Comparison of ENCODE assay signal across 17 mouse cellular contexts in the genomic region with DNA sequence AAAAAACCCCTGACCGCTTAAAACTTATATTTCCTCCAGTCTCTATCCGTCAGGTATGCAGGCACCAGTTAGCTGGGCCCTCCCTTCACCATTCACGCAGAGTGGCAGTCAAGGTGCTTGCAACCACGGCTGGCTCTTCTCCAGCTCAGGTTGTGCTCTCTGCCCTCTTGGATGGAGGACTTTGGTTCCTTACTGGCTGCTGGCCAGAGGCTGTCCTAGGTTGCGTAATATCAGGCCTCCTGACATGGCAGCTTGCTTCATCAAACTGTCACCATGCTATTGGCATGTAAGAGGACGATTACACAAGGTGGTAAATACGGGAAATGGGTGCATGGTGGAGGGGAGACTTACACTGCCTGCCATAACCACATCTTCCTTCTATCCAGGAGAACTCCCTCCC. TPM values are rescaled to one million over a fixed set of nuclear protein-coding genes. Genes with fewer than 3 reads are reported as not detected.
A peak's percentile ranks its signal among the peaks of the same experiment; 100 is the strongest.
DNase-seq lines count a peak whose midpoint lies in the region; ATAC-seq lines count a peak whose summit lies in the region.
"Had no signal": no experiment of that assay in that cellular context is flagged by ENCODE, and none has a peak within 500 bp of the region (broad histone marks: within the 10 kb centered on the region; RNA-seq: fewer than 3 reads in every experiment).

No protein-coding gene starts in this region.

- no peaks in the 10 kb centered on the region for H3K4me1 ChIP-seq in intestine, embryonic 16.5 days (ENCODE audit: control insufficient read depth, insufficient read depth, low read length)
- no peaks in the 10 kb centered on the region for H3K4me1 ChIP-seq in intestine, embryonic 15.5 days (replicated peaks)
- H3K4me1 ChIP-seq in liver, embryonic 13.5 days (replicated peaks): no peaks in the 10 kb centered on the region
- H3K4me1 ChIP-seq in megakaryocyte, embryonic 14.5 days: no peaks in the 10 kb centered on the region
- no peaks in the 10 kb centered on the region for H3K4me1 ChIP-seq in heart, embryonic 12.5 days (replicated peaks)
- H3K4me1 ChIP-seq in hindbrain, embryonic 11.5 days (replicated peaks; ENCODE audit: control insufficient read depth, insufficient read depth, low read length): no peaks in the 10 kb centered on the region
- H3K4me1 ChIP-seq: embryonic facial prominence, embryonic 12.5 days; forebrain, embryonic 15.5 days; limb, embryonic 10.5 days had no signal

- no peak overlapping the region for H3K9ac ChIP-seq in intestine, embryonic 16.5 days (ENCODE audit: low read depth, low read length)
- no peak overlapping the region for H3K9ac ChIP-seq in intestine, embryonic 15.5 days
- no peak overlapping the region for H3K9ac ChIP-seq in liver, embryonic 13.5 days
- no peak overlapping the region for H3K9ac ChIP-seq in heart, embryonic 12.5 days
- H3K9ac ChIP-seq in hindbrain, embryonic 11.5 days (ENCODE audit: low read depth, low read length): no peak overlapping the region
- H3K9ac ChIP-seq: embryonic facial prominence, embryonic 12.5 days; forebrain, embryonic 15.5 days had no signal

- no peaks in the 10 kb centered on the region for H3K9me3 ChIP-seq in intestine, embryonic 16.5 days (ENCODE audit: control insufficient read depth, low read length)
- no peaks in the 10 kb centered on the region for H3K9me3 ChIP-seq in intestine, embryonic 15.5 days
- no peaks in the 10 kb centered on the region for H3K9me3 ChIP-seq in liver, embryonic 13.5 days (replicated peaks)
- peaks cover 7% of the 10 kb centered on the region; the same call in 1 of the 2 replicates for H3K9me3 ChIP-seq in megakaryocyte, embryonic 14.5 days
- H3K9me3 ChIP-seq in heart, embryonic 12.5 days (replicated peaks): peaks cover 12% of the 10 kb centered on the region
- no peaks in the 10 kb centered on the region for H3K9me3 ChIP-seq in hindbrain, embryonic 11.5 days (ENCODE audit: control insufficient read depth, low read length)
- H3K9me3 ChIP-seq: embryonic facial prominence, embryonic 12.5 days; forebrain, embryonic 15.5 days; limb, embryonic 10.5 days had no signal

- ATAC-seq in intestine, embryonic 16.5 days: peak; percentile 71
- ATAC-seq in intestine, embryonic 15.5 days: no peak
- peak; percentile 23; the same call in 1 of the 2 replicates for ATAC-seq in liver, embryonic 13.5 days (ENCODE audit: low read depth)
- no peak for ATAC-seq in heart, embryonic 12.5 days (ENCODE audit: insufficient number of reproducible peaks, low FRiP score)
- no peak for ATAC-seq in hindbrain, embryonic 11.5 days (ENCODE audit: low FRiP score)
- ATAC-seq: forebrain, embryonic 15.5 days had no signal

- DNase-seq in adrenal gland, postnatal 36 days: peak; percentile 20 to 40
- DNase-seq in liver, embryonic 13.5 days: no peak
- DNase-seq in embryo, embryonic 10.5 days (ENCODE audit: low spot score): no peak
- DNase-seq in hindbrain, embryonic 11.5 days (ENCODE audit: low spot score): no peak
- DNase-seq: B cell, adult 2 months; cerebellum, adult 2 months; heart, adult 2 months; heart, postnatal 4 days had no signal

- no peaks in the 10 kb centered on the region for H3K36me3 ChIP-seq in intestine, embryonic 16.5 days (ENCODE audit: control insufficient read depth, insufficient read depth, low read length)
- no peaks in the 10 kb centered on the region for H3K36me3 ChIP-seq in intestine, embryonic 15.5 days
- H3K36me3 ChIP-seq in liver, embryonic 13.5 days: no peaks in the 10 kb centered on the region
- H3K36me3 ChIP-seq in megakaryocyte, embryonic 14.5 days (replicated peaks; ENCODE audit: low read length): no peaks in the 10 kb centered on the region
- no peaks in the 10 kb centered on the region for H3K36me3 ChIP-seq in heart, embryonic 12.5 days
- H3K36me3 ChIP-seq in hindbrain, embryonic 11.5 days (ENCODE audit: control insufficient read depth, insufficient read depth, low read length): no peaks in the 10 kb centered on the region
- H3K36me3 ChIP-seq: embryonic facial prominence, embryonic 12.5 days; forebrain, embryonic 15.5 days; limb, embryonic 10.5 days had no signal

- H3K4me2 ChIP-seq in intestine, embryonic 16.5 days (ENCODE audit: low read depth, low read length): no peak overlapping the region
- no peak overlapping the region for H3K4me2 ChIP-seq in intestine, embryonic 15.5 days (replicated peaks)
- no peak overlapping the region for H3K4me2 ChIP-seq in liver, embryonic 13.5 days
- no peak overlapping the region for H3K4me2 ChIP-seq in heart, embryonic 12.5 days
- H3K4me2 ChIP-seq in hindbrain, embryonic 11.5 days (replicated peaks; ENCODE audit: low read depth, low read length): no peak overlapping the region
- H3K4me2 ChIP-seq: embryonic facial prominence, embryonic 12.5 days; forebrain, embryonic 15.5 days had no signal

- 82% methylated on average over 7 of the region's 7 CpGs for WGBS in intestine, embryonic 16.5 days
- WGBS in intestine, embryonic 15.5 days: 88% methylated on average over 7 of the region's 7 CpGs
- 66% methylated on average over 7 of the region's 7 CpGs for WGBS in liver, embryonic 13.5 days (ENCODE audit: insufficient replicate concordance)
- WGBS in heart, embryonic 12.5 days: 88% methylated on average over 7 of the region's 7 CpGs
- WGBS in hindbrain, embryonic 11.5 days: 93% methylated on average over 7 of the region's 7 CpGs

- no peaks in the 10 kb centered on the region for H3K27me3 ChIP-seq in intestine, embryonic 16.5 days (replicated peaks; ENCODE audit: control insufficient read depth, insufficient read depth, low read length)
- no peaks in the 10 kb centered on the region for H3K27me3 ChIP-seq in intestine, embryonic 15.5 days (replicated peaks)
- no peaks in the 10 kb centered on the region for H3K27me3 ChIP-seq in liver, embryonic 13.5 days
- H3K27me3 ChIP-seq in megakaryocyte, embryonic 14.5 days (replicated peaks): peaks cover 6% of the 10 kb centered on the region
- no peaks in the 10 kb centered on the region for H3K27me3 ChIP-seq in heart, embryonic 12.5 days (replicated peaks)
- H3K27me3 ChIP-seq in hindbrain, embryonic 11.5 days (ENCODE audit: control insufficient read depth, insufficient read depth, low read length): no peaks in the 10 kb centered on the region
- H3K27me3 ChIP-seq: embryonic facial prominence, embryonic 12.5 days; forebrain, embryonic 15.5 days had no signal

- H3K27ac ChIP-seq in intestine, embryonic 16.5 days (ENCODE audit: low read length): no peak overlapping the region
- H3K27ac ChIP-seq in intestine, embryonic 15.5 days: no peak overlapping the region
- H3K27ac ChIP-seq in liver, embryonic 13.5 days: no peak overlapping the region
- no peak overlapping the region for H3K27ac ChIP-seq in heart, embryonic 12.5 days (ENCODE audit: poor library complexity, severe bottlenecking)
- H3K27ac ChIP-seq in hindbrain, embryonic 11.5 days (ENCODE audit: low read depth, low read length): no peak overlapping the region
- H3K27ac ChIP-seq: embryonic facial prominence, embryonic 12.5 days; forebrain, embryonic 15.5 days; heart, adult 2 months; layer of hippocampus, adult 2 months; limb, embryonic 10.5 days had no signal

- H3K4me3 ChIP-seq in intestine, embryonic 16.5 days (ENCODE audit: low read length): no peak overlapping the region
- no peak overlapping the region for H3K4me3 ChIP-seq in intestine, embryonic 15.5 days (replicated peaks)
- no peak overlapping the region for H3K4me3 ChIP-seq in liver, embryonic 13.5 days (replicated peaks)
- peak overlapping the region; percentile 3 for H3K4me3 ChIP-seq in megakaryocyte, embryonic 14.5 days (replicated peaks)
- no peak overlapping the region for H3K4me3 ChIP-seq in heart, embryonic 12.5 days
- H3K4me3 ChIP-seq in hindbrain, embryonic 11.5 days (ENCODE audit: low read depth, low read length): no peak overlapping the region
- H3K4me3 ChIP-seq: embryonic facial prominence, embryonic 12.5 days; forebrain, embryonic 15.5 days; heart, adult 2 months; layer of hippocampus, adult 2 months; limb, embryonic 10.5 days had no signal

RNA-seq across cellular contexts. Expression of a gene that starts 17.7 kb away (rescaled TPM):
- 4.8 and 6.6 TPM in 2 replicates for polyA plus RNA-seq in intestine, embryonic 16.5 days (2015; fragmentation: Nextera tagmentation; extraction: Ambion mirVana)
- 4.7 and 6.6 TPM in 2 replicates for polyA plus RNA-seq in intestine, embryonic 15.5 days (2015; fragmentation: Nextera tagmentation; extraction: Ambion mirVana)
- 1 to 10 TPM; 1.9 to 2.5 TPM for total RNA-seq in adrenal gland, postnatal 36 days (2021)
- 2.6 and 2.8 TPM in 2 replicates for polyA plus RNA-seq in liver, embryonic 13.5 days (2015; fragmentation: Nextera tagmentation; extraction: Ambion mirVana)
- 2.3 TPM in 1 of 2 replicates, not detected in the other for polyA plus RNA-seq in megakaryocyte, embryonic 14.5 days (2012; ENCODE audit: insufficient read depth, low replicate concordance)
- polyA plus RNA-seq in heart, embryonic 12.5 days (2016; fragmentation: Nextera tagmentation; extraction: Ambion mirVana): 3.6 and 3.9 TPM in 2 replicates
- 3.4 and 6.9 TPM in 2 replicates for polyA plus RNA-seq in hindbrain, embryonic 11.5 days (2014; fragmentation: Nextera tagmentation; extraction: Ambion mirVana)

RNA-seq across cellular contexts. Expression of a gene that starts 30.8 kb away (rescaled TPM):
- polyA plus RNA-seq in intestine, embryonic 16.5 days (2015; fragmentation: Nextera tagmentation; extraction: Ambion mirVana): 10.4 and 10.9 TPM in 2 replicates
- 10.0 and 11.9 TPM in 2 replicates for polyA plus RNA-seq in intestine, embryonic 15.5 days (2015; fragmentation: Nextera tagmentation; extraction: Ambion mirVana)
- total RNA-seq in adrenal gland, postnatal 36 days (2021): 10 to 100 TPM; 16.1 to 17.4 TPM
- 3.0 and 3.4 TPM in 2 replicates for polyA plus RNA-seq in liver, embryonic 13.5 days (2015; fragmentation: Nextera tagmentation; extraction: Ambion mirVana)
- 0.71 and 0.92 TPM in 2 replicates for polyA plus RNA-seq in megakaryocyte, embryonic 14.5 days (2012; ENCODE audit: insufficient read depth, low replicate concordance)
- 7.4 and 8.1 TPM in 2 replicates for polyA plus RNA-seq in heart, embryonic 12.5 days (2016; fragmentation: Nextera tagmentation; extraction: Ambion mirVana)
- 8.0 and 8.5 TPM in 2 replicates for polyA plus RNA-seq in hindbrain, embryonic 11.5 days (2014; fragmentation: Nextera tagmentation; extraction: Ambion mirVana)

RNA-seq across cellular contexts. Expression of a gene that starts 45.6 kb away (rescaled TPM):
- not detected in 2 replicates for polyA plus RNA-seq in intestine, embryonic 16.5 days (2015; fragmentation: Nextera tagmentation; extraction: Ambion mirVana)
- polyA plus RNA-seq in intestine, embryonic 15.5 days (2015; fragmentation: Nextera tagmentation; extraction: Ambion mirVana): 0.06 TPM in 1 of 2 replicates, not detected in the other
- under 1 TPM; 0.20 to 0.30 TPM for total RNA-seq in adrenal gland, postnatal 36 days (2021)
- not detected in 2 replicates for polyA plus RNA-seq in liver, embryonic 13.5 days (2015; fragmentation: Nextera tagmentation; extraction: Ambion mirVana)
- polyA plus RNA-seq in megakaryocyte, embryonic 14.5 days (2012; ENCODE audit: insufficient read depth, low replicate concordance): not detected in 2 replicates
- polyA plus RNA-seq in heart, embryonic 12.5 days (2016; fragmentation: Nextera tagmentation; extraction: Ambion mirVana): 0.11 and 0.26 TPM in 2 replicates
- polyA plus RNA-seq in hindbrain, embryonic 11.5 days (2014; fragmentation: Nextera tagmentation; extraction: Ambion mirVana): not detected in 2 replicates
- polyA plus RNA-seq: limb, embryonic 10.5 days; neural tube, embryonic 11.5 days had no signal

Comparison
In these comparisons a context has a peak if more than half of its experiments do, and no peak if none do; other contexts are left out.
1. ATAC-seq: peak in intestine, embryonic 16.5 days (single experiment) and liver, embryonic 13.5 days (single experiment); none in intestine, embryonic 15.5 days (single experiment), heart, embryonic 12.5 days (single experiment) and hindbrain, embryonic 11.5 days (single experiment).
2. DNase-seq: peak in adrenal gland, postnatal 36 days (2 of 2); none in liver, embryonic 13.5 days (single experiment), embryo, embryonic 10.5 days (single experiment) and hindbrain, embryonic 11.5 days (single experiment).